Mouse (Mus musculus) megakaryocyte-erythroid progenitor cell, adult 5-6 weeks (primary cell): ENCODE results near the gene Fhod1. TPM values are rescaled to one million over a fixed set of nuclear protein-coding genes. Genes with fewer than 3 reads are reported as not detected.

Experiments used
- ATAC-seq: replicated peaks from 2 replicates; pipeline ENCODE4 v1.8.0; 2016; ENCODE audit warnings: mild to moderate bottlenecking, inconsistent platforms; ENCODE audit not compliant: severe bottlenecking, poor library complexity, low FRiP score, low TSS enrichment
- total RNA-seq, 2 experiments: library from RNA; stranded (forward) in 1 of 2; stranded (reverse) in 1 of 2; fragments of 200-1000, 215-1000 nt in 1 of 2; fragments of >200 nt in 1 of 2; fragmentation: Nextera tagmentation in 1 of 2; gene quantifications; 2 replicates each; pipeline ENCODE4 v1.2.3; 2014 to 2017

The Fhod1 gene
- total RNA-seq, 2 experiments from 2014 or later, result 0.99 to 7.0 TPM

- no peak for ATAC-seq
These were observed 65.5 kb downstream of the Fhod1 start for GRCm38 (mm10) chr8:105282239-105282638.

- ATAC-seq, result no peak
These were observed 65.9 kb downstream of the Fhod1 start for GRCm38 (mm10) chr8:105281821-105282220.

- no peak for ATAC-seq
These were observed 67.2 kb downstream of the Fhod1 start for GRCm38 (mm10) chr8:105280567-105280966.

Other genes starting within 250 kb of the Fhod1 start
- not detected in 2 replicates for gene Ces4a, start 216.2 kb downstream of the Fhod1 start, total RNA-seq (2014; fragmentation: Nextera tagmentation)
- not detected in 2 replicates for gene Ces4a, start 216.2 kb downstream of the Fhod1 start, total RNA-seq (2017)
- 29.5 and 34.0 TPM in 2 replicates for gene Cbfb, start 177.3 kb downstream of the Fhod1 start, total RNA-seq (2014; fragmentation: Nextera tagmentation)
- gene Cbfb, start 177.3 kb downstream of the Fhod1 start, total RNA-seq (2017), result 48.2 and 98.0 TPM in 2 replicates
- gene D230025D16Rik, start 122.8 kb downstream of the Fhod1 start, total RNA-seq (2014; fragmentation: Nextera tagmentation), result 22.9 and 24.2 TPM in 2 replicates
- gene D230025D16Rik, start 122.8 kb downstream of the Fhod1 start, total RNA-seq (2017), result 11.3 and 15.1 TPM in 2 replicates
- 1.4 and 2.6 TPM in 2 replicates for gene B3gnt9, start 92.8 kb downstream of the Fhod1 start, total RNA-seq (2014; fragmentation: Nextera tagmentation)
- gene B3gnt9, start 92.8 kb downstream of the Fhod1 start, total RNA-seq (2017), result 0.23 TPM in 1 of 2 replicates, not detected in the other
- 10.1 and 18.1 TPM in 2 replicates for gene Tradd, start 83.3 kb downstream of the Fhod1 start, total RNA-seq (2014; fragmentation: Nextera tagmentation)
- gene Tradd, start 83.3 kb downstream of the Fhod1 start, total RNA-seq (2017), result 14.0 and 15.0 TPM in 2 replicates
- gene Fbxl8, start 83.3 kb downstream of the Fhod1 start, total RNA-seq (2014; fragmentation: Nextera tagmentation), result 2.4 and 2.7 TPM in 2 replicates
- 1.7 and 1.9 TPM in 2 replicates for gene Fbxl8, start 83.3 kb downstream of the Fhod1 start, total RNA-seq (2017)
- gene Hsf4, start 78.2 kb downstream of the Fhod1 start, total RNA-seq (2014; fragmentation: Nextera tagmentation), result not detected in 2 replicates
- gene Hsf4, start 78.2 kb downstream of the Fhod1 start, total RNA-seq (2017), result not detected in 2 replicates
- gene Nol3, start 71.8 kb downstream of the Fhod1 start, total RNA-seq (2014; fragmentation: Nextera tagmentation), result 0.49 TPM in 1 of 2 replicates, not detected in the other
- gene Nol3, start 71.8 kb downstream of the Fhod1 start, total RNA-seq (2017), result 0.04 TPM in 1 of 2 replicates, not detected in the other
- gene 4931428F04Rik, start 58.1 kb downstream of the Fhod1 start, total RNA-seq (2014; fragmentation: Nextera tagmentation), result 3.2 and 4.9 TPM in 2 replicates
- gene 4931428F04Rik, start 58.1 kb downstream of the Fhod1 start, total RNA-seq (2017), result 0.42 and 5.5 TPM in 2 replicates
- gene Exoc3l, start 51.9 kb downstream of the Fhod1 start, total RNA-seq (2014; fragmentation: Nextera tagmentation), result 0.64 and 7.1 TPM in 2 replicates
- gene Exoc3l, start 51.9 kb downstream of the Fhod1 start, total RNA-seq (2017), result 0.27 TPM in 1 of 2 replicates, not detected in the other
- 385 and 390 TPM in 2 replicates for gene E2f4, start 50.3 kb downstream of the Fhod1 start, total RNA-seq (2014; fragmentation: Nextera tagmentation)
- gene E2f4, start 50.3 kb downstream of the Fhod1 start, total RNA-seq (2017), result 74.9 and 128 TPM in 2 replicates
- 1.4 and 7.7 TPM in 2 replicates for gene Elmo3, start 42.4 kb downstream of the Fhod1 start, total RNA-seq (2014; fragmentation: Nextera tagmentation)
- gene Elmo3, start 42.4 kb downstream of the Fhod1 start, total RNA-seq (2017), result 0.61 TPM in 1 of 2 replicates, not detected in the other
- 8.3 and 9.8 TPM in 2 replicates for gene Lrrc29, start 21.7 kb downstream of the Fhod1 start, total RNA-seq (2014; fragmentation: Nextera tagmentation)
- gene Lrrc29, start 21.7 kb downstream of the Fhod1 start, total RNA-seq (2017), result 4.8 TPM in 2 replicates
- 86.9 and 175 TPM in 2 replicates for gene Tmem208, start 21.6 kb downstream of the Fhod1 start, total RNA-seq (2014; fragmentation: Nextera tagmentation)
- 46.9 and 64.6 TPM in 2 replicates for gene Tmem208, start 21.6 kb downstream of the Fhod1 start, total RNA-seq (2017)
- 0.22 TPM in 1 of 2 replicates, not detected in the other for gene Slc9a5, start 890 bp upstream of the Fhod1 start, total RNA-seq (2014; fragmentation: Nextera tagmentation)
- gene Slc9a5, start 890 bp upstream of the Fhod1 start, total RNA-seq (2017), result 0.04 TPM in 1 of 2 replicates, not detected in the other
- gene Plekhg4, start 25.3 kb upstream of the Fhod1 start, total RNA-seq (2014; fragmentation: Nextera tagmentation), result not detected in 2 replicates
- not detected in 2 replicates for gene Plekhg4, start 25.3 kb upstream of the Fhod1 start, total RNA-seq (2017)
- gene Kctd19, start 65.5 kb upstream of the Fhod1 start, total RNA-seq (2014; fragmentation: Nextera tagmentation), result not detected in 2 replicates
- not detected in 2 replicates for gene Kctd19, start 65.5 kb upstream of the Fhod1 start, total RNA-seq (2017)
- gene Lrrc36, start 65.6 kb upstream of the Fhod1 start, total RNA-seq (2014; fragmentation: Nextera tagmentation), result 0.61 and 1.5 TPM in 2 replicates
- gene Lrrc36, start 65.6 kb upstream of the Fhod1 start, total RNA-seq (2017), result 0.46 TPM in 1 of 2 replicates, not detected in the other
- 0.45 and 1.4 TPM in 2 replicates for gene Tppp3, start 123.6 kb upstream of the Fhod1 start, total RNA-seq (2014; fragmentation: Nextera tagmentation)
- gene Tppp3, start 123.6 kb upstream of the Fhod1 start, total RNA-seq (2017), result 1.3 TPM in 1 of 2 replicates, not detected in the other
- 8.4 and 12.8 TPM in 2 replicates for gene Zdhhc1, start 148.9 kb upstream of the Fhod1 start, total RNA-seq (2014; fragmentation: Nextera tagmentation)
- 2.2 and 3.8 TPM in 2 replicates for gene Zdhhc1, start 148.9 kb upstream of the Fhod1 start, total RNA-seq (2017)
- gene Hsd11b2, start 170.8 kb upstream of the Fhod1 start, total RNA-seq (2014; fragmentation: Nextera tagmentation), result 0.20 TPM in 1 of 2 replicates, not detected in the other
- gene Hsd11b2, start 170.8 kb upstream of the Fhod1 start, total RNA-seq (2017), result 0.19 TPM in 1 of 2 replicates, not detected in the other
- 51.9 and 70.3 TPM in 2 replicates for gene Atp6v0d1, start 218.1 kb upstream of the Fhod1 start, total RNA-seq (2014; fragmentation: Nextera tagmentation)
- gene Atp6v0d1, start 218.1 kb upstream of the Fhod1 start, total RNA-seq (2017), result 21.0 and 32.0 TPM in 2 replicates